Mouse (Mus musculus) cerebellum, adult 18-20 months (tissue): ENCODE measurements around the gene Baat.
A peak's percentile ranks its signal among the peaks of the same experiment; 100 is the strongest.
"Not testable (repeated sequence)": the region's sequence is repeated elsewhere in the genome, so short reads cannot be mapped to it uniquely, and the experiment has no call there.

Experiments used
- DNase-seq, 2 experiments: peaks; one replicate each; pipeline ENCODE4 v3.0.0; 2021

The Baat gene

GRCm38 (mm10) chr4:49506386-49506785 lies at the start of gene Baat:
Gene Baat, minus strand, starts transcription at chr4:49506557.
- DNase-seq: no peak

DNA sequence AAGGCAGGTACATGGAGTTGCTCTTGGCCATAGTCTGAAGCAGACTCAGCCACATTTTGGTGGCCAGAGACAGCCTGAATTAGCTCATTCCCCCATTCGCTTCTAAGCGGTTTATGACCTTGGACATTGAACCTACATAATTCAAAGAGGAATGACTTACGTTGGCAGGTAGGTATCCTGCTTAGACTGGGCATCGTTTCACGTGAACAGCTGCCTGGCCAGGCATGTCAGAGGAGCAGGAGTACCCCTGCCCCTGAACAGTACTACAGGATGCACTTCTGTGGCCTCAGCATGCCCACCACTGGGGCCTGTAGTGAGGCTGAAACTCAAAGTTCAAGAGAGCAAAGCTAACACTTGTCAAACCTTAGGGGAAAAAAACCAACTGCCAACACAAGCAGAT lies 47.0 kb upstream of the Baat start:
- no peak for DNase-seq

- DNase-seq: no peak
Observed at GRCm38 (mm10) chr4:49549383-49549782, 43.0 kb upstream of the Baat start, which contains the start of gene Aldob. Gene Aldob, minus strand, starts transcription at chr4:49549546.

DNA sequence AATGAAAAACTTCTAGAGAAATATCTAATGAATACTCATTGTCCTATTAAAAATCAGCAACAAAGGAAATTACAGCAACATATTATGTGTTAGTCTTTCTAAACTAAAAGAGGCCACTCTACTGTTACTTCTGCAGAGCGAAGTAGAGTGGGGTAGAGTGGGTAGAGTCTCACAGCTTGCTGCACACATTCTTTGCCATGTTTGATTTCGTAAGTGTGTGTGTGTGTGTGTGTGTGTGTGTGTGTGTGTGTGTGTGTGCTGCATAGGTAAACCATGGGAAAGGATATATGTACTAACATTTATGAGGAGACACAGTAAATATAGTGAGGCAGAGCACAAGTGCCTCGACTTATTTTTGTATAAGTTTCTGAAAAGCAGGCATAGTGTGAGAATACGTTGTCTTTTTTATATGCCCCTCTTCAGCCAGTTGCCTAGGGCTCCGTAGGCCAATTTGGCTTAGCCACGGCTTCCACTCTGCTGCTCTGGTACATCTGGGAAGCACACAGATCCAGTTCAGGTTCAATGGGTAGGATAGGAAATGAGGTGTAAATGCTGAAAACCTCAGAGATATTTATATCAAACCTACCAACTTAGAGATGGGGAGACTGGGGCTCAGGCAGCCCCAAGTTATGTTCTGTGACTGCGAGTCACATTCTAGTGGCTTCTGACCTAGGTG lies 41.3 kb upstream of the Baat start:
- DNase-seq: no peak

DNA sequence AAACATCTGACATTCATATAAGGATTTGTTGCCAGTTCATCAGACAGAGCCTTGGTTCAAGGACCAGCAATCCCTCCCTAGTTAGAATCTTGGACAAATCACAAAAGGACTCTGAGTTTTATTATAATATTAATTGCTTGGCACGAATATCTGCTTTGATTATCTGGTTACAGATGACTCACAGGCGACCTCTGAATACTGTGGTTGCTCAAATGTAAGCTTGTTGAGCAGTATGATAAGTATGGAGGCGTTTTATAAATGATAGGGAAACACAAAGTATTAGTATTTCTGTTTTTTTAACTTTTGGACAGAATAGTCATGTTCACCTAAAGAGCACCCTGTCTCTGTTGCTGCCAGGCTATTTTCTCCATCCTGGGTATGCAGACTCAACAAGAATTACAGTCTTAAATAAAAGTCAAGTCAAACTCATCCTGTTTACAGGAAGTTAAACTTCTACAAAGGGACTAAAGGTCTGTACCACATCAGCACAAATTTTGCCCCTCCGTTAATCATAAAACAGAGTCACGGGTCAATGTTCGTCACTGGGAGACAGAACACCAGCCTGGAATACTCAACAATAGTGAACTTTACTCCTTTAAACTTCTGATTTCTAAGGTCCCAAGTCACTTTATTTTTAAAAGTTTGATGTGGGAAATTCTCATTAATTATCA lies 40.7 kb upstream of the Baat start:
- DNase-seq: no peak

DNA sequence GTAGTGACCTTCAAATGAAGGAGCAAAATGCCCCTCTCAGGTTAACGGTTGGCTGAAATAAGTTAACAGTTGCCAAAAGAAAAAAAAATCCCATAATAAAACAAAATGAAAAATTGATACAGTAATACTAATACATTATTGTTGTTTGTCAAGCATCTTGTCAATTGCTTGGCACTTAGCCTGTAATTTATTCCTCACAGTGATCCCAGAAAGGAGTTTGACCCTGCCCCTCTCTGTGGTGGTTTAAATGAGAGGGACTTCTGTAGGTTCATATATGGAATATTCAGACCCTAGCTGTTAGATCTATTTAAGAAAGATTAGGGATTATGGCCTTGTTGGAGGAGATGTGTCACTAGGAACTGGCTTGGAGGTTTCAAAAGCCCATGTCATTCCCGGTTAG lies 39.7 kb upstream of the Baat start:
- no peak for DNase-seq

DNA sequence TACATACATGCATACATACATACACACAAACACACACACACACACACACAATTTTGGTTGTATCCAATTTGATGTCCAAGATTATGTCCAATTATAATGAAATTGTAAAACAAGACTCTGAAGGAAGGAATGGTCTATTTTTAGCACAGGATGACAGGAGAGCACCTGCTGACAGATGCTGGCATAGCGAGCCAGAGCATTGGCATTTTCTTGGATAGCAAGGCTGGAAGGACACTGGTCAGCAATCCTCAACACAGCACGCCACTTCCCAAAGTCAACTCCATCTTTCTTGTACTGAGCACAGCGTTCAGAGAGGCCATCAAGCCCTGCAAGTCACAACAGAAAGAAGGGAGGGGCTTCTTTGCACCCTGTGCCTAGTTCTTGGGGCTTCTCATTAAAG lies 34.6 kb upstream of the Baat start:
- no peak for DNase-seq

DNA sequence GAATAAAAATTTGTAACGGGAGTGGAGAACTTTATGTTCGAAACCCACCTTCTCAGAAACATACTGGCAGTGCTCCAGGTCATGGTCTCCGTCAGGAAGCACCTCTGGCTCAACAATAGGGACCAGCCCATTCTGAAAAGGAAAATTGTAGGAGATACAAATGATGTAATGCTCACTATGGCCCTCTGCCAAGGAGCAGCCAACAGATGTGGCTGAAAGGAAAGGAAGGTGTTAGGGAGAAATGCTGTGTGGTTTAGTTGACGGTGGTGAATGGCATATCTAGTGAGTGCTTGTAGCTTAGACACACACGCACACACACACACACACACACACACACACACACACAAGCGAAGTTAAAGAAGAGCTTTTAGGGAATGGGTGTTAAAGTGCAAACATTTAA lies 33.3 kb upstream of the Baat start:
- DNase-seq: no peak

- no peak for DNase-seq
Observed at GRCm38 (mm10) chr4:49536671-49537070, 30.3 kb upstream of the Baat start.

GRCm38 (mm10) chr4:49535675-49536294 lies 29.4 kb upstream of the Baat start:
- no peak for DNase-seq

DNA sequence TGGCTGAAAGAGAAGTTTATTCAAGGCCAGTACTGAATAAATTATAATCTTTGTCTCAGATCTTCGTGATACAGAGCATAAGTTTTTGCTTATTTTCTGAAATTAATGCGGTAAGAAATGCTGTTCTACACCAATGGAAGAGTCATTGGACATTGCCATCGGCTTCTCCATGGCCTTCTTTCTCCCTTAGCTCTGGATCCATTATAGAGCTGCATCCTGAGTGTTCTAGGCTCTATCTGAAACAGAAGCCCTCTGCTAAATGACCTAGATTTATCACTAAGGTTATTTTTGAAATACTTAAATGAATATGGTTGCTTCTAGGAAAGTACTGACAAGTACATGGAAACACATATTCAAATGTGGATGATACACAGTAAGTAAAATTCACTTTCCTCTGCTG lies 28.7 kb upstream of the Baat start:
- DNase-seq: no peak

- DNase-seq: peak; percentile 13 to 41
Observed at GRCm38 (mm10) chr4:49522576-49522975, 16.2 kb upstream of the Baat start.

DNA sequence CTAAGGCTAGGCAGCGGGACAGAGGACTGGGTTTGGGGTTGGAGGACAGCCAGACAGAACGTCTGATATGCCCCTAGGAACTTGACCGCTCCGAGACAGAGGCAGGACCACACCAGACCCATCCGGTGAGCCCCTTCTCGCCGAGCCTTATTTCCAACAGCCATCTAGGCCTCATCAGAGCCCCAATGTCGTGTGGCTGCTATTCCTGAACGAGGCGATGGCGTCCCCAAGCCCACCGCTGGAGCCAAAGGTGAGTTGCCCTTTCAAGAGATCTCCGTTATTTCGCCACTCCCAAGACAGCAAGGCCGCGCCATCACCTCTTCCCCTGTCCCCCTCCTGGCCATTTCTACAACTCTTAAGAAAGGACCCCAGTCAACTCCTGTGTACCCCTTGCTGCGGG lies 15.0 kb upstream of the Baat start:
- DNase-seq: no peak

- peak; percentile 92 to 97 for DNase-seq
Observed at GRCm38 (mm10) chr4:49520572-49521340, 14.4 kb upstream of the Baat start, which contains the start of the genes Mrpl50 and Zfp189. Gene Mrpl50, minus strand, starts transcription at chr4:49521093. Gene Zfp189, plus strand, starts transcription at chr4:49521176.

DNA sequence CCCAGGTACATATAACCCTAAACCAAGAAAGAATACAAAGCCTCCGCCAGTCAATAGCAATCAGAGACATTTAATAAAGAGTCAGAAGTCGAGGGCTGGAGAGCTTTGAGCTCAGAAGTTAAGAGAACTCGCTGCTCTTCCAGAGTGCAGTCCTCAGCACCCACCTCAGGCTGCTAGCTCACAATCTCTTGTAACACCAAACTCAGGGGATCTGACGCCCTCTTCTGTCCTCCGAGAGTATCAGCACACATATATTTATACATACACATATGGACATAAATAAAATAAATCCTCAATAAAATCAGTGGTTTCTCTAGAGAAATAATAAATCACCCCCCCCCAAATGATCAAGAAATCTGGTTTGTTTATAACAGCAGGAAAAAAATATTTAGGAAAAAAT lies 13.1 kb upstream of the Baat start:
- DNase-seq: no peak

DNA sequence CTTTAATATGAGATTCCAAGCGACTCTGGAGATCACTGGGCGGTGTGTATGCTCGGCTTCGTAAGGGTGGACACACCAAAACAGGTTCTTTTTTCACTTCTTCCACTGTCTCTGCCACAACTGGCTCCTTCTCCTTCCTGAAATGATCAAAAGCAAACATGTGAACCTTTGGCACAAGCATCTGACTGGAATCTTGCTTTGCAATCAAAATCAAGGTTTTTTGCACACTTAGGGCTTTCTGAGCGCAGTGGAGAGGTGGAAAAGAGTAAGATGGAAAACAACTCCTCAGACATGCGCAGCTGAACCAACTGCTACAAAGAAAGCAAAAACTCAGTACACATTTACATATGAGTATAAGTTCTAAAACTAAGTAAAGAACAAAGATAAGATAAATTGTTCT lies 8.1 kb upstream of the Baat start:
- no peak for DNase-seq

DNA sequence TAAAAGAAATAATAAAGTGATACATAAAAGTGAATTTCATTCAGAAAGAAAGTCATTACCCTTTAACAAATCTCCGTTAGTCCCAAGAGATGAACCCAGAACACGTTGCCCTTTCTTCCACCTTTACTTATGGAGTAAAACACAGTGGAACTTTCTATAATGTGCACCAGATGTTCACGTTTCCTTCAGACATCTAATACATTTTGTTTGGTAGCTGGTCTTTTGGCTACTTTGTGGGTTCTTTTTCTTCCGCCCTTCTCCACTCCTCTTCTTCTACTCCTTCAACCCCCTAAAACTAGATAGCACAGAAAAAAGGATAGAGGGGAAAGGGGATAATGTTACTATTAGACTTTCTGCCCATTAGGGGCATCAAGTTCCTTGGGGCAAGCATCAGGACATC lies 6.3 kb upstream of the Baat start:
- no peak for DNase-seq

DNA sequence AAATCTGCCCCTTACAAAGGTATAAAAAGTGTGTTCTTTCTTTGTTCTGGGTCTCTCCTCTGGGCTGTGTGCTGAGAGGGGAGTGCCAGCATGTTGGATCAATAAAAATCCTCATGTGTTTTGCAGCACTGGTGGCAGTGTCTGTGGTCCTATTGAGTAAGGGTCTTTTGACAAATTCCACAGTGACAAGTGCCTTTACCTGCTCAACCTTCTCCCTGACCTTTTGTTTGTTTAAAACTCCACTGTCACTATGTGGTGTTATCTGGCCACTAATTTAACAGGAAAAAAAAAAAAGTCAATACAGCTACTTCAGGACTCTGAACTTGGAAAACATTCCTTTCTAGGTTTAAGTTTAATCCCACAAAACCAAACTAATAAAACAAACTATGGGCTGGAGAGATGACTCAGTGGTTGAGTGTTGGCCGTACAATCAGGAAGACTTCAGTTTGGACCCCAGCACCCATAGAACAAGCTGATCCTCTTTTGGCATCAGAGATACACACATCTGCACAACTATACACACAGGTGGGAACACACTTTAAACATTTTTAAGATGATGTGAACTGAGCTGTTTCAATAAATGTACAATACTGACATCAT lies 4.0 kb upstream of the Baat start:
- DNase-seq: not testable (repeated sequence)

DNA sequence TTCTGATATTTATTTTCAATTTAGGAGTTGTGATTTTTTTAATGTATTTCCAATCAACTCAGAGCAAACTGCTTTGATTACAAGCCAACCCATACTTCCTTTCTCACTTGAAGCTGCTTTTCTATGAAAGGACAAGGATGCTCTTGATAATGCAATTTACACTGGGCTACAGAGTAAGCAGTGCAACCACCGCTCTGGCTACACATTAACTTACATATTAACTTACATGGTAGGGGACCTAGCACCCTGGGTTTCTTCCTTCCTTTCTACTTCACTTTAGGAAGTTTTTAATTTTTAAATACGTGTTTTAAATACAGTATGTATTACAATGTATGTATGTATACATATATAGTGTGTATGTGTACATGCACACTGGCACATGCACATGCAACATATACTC lies 2.8 kb upstream of the Baat start:
- no peak for DNase-seq

DNA sequence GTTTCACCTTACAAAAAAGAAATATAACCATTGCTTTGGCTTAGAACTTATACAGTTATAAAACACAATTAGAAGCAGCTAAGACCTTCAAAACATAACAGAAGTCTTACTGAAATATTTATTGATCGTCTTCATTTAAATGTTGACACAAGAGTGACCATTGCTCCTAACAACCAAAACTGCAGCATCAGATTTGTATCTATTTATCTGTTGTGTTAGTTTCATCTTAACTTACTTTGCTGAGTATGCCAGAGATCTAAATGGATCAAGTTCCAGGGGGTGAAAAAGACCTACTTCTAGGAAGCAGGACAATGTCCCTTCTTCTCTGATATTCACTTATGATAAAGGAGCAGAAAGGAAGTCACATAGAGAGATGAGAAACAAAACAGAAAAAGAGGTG lies 2.8 kb downstream of the Baat start:
- DNase-seq: no peak

DNA sequence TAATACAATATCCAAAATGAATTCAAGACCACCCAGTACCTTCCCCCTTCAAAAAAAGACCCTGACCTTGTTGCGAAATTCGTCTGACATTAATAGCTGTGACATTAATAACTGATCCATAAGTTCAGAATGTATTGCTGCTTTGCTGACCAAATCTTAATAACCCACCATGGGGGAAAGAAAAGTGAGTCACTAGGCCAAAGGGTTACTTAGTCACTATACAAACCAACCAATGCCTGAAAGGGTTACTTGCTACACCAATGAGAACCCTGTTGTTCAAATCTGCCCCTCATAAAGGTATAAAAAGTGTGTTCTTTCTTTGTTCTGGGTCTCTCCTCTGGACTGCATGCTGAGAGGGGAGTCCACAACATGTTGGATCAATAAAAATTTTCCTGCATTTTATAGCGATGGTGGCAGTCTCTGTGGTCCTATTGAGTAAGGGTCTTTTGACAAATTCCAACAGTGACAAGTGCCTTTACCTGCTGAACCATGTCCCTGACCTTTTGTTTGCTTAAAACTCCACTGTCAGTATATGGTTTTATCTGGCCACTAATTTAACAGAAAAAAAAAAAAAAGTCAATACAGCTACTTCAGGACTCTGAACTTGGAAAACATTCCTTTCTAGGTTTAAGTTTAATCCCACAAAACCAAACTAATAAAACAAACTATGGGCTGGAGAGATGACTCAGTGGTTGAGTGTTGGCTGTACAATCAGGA lies 20.3 kb downstream of the Baat start:
- DNase-seq: not testable (repeated sequence)

- DNase-seq: no peak
Observed at GRCm38 (mm10) chr4:49485442-49485841, 20.9 kb downstream of the Baat start.
